Mouse (Mus musculus): ENCODE measurements around the gene Slc22a3. TPM values are rescaled to one million over a fixed set of nuclear protein-coding genes. Genes with fewer than 3 reads are reported as not detected.

Gene Slc22a3
- polyA plus RNA-seq, 1 experiment from 2014 or later = 0.23 TPM

GRCm38 (mm10) chr17:12420886-12421574 lies 86.5 kb downstream of the Slc22a3 start:
- no peaks in the 10 kb centered on the region for H3K9me3 ChIP-seq (ENCODE audit: control insufficient read depth, low read length)
- DNase-seq (ENCODE audit: low spot score, missing footprints) = peak; percentile 87
- no peak overlapping the region for H3K27ac ChIP-seq (ENCODE audit: low read depth, low read length)
- no peak overlapping the region for H3K9ac ChIP-seq (ENCODE audit: low read length)
- H3K36me3 ChIP-seq (ENCODE audit: control insufficient read depth, insufficient read depth, low read length) = no peaks in the 10 kb centered on the region
- no peak overlapping the region for H3K4me2 ChIP-seq
- WGBS = 67% methylated on average over 16 of the region's 16 CpGs
- no peaks in the 10 kb centered on the region for H3K27me3 ChIP-seq (ENCODE audit: control insufficient read depth, insufficient read depth, low read length)
- no peak overlapping the region for H3K4me3 ChIP-seq (ENCODE audit: low read depth, low read length)
- ATAC-seq (ENCODE audit: low FRiP score) = no peak
- H3K4me1 ChIP-seq (ENCODE audit: control insufficient read depth, insufficient read depth, low read length) = no peaks in the 10 kb centered on the region

- H3K9ac ChIP-seq (ENCODE audit: low read length) = no peak overlapping the region
- no peaks in the 10 kb centered on the region for H3K36me3 ChIP-seq (ENCODE audit: control insufficient read depth, insufficient read depth, low read length)
- no peak overlapping the region for H3K4me3 ChIP-seq (ENCODE audit: low read depth, low read length)
- ATAC-seq (ENCODE audit: low FRiP score) = no peak
- no peak overlapping the region for H3K4me2 ChIP-seq
- no peak for DNase-seq (ENCODE audit: low spot score, missing footprints)
- no peaks in the 10 kb centered on the region for H3K27me3 ChIP-seq (ENCODE audit: control insufficient read depth, insufficient read depth, low read length)
- H3K9me3 ChIP-seq (ENCODE audit: control insufficient read depth, low read length) = no peaks in the 10 kb centered on the region
- 82% methylated on average over 19 of the region's 19 CpGs for WGBS
- no peak overlapping the region for H3K27ac ChIP-seq (ENCODE audit: low read depth, low read length)
- H3K4me1 ChIP-seq (ENCODE audit: control insufficient read depth, insufficient read depth, low read length) = no peaks in the 10 kb centered on the region
Measured at GRCm38 (mm10) chr17:12419491-12420079, 87.9 kb downstream of the Slc22a3 start.

GRCm38 (mm10) chr17:12416250-12416895 lies 91.1 kb downstream of the Slc22a3 start:
- Histone ChIP-seq H3K4me1 (ENCODE audit: control insufficient read depth, insufficient read depth, low read length) (no peaks in the 10 kb centered on the region), H3K27ac (ENCODE audit: low read depth, low read length) (no peak overlapping the region), H3K9me3 (ENCODE audit: control insufficient read depth, low read length) (no peaks in the 10 kb centered on the region), H3K27me3 (ENCODE audit: control insufficient read depth, insufficient read depth, low read length) (no peaks in the 10 kb centered on the region), H3K36me3 (ENCODE audit: control insufficient read depth, insufficient read depth, low read length) (no peaks in the 10 kb centered on the region), H3K4me3 (ENCODE audit: low read depth, low read length) (no peak overlapping the region), H3K4me2 (no peak overlapping the region), H3K9ac (ENCODE audit: low read length) (no peak overlapping the region)
- WGBS = 50% methylated on average over 6 of the region's 6 CpGs
- DNase-seq (ENCODE audit: low spot score, missing footprints) (peak; percentile 98), ATAC-seq (ENCODE audit: low FRiP score) (peak; percentile 57; the same call in 1 of the 2 replicates)

- ATAC-seq (ENCODE audit: low FRiP score) (peak; percentile 24; the same call in 1 of the 2 replicates), DNase-seq (ENCODE audit: low spot score, missing footprints) (no peak)
- H3K9ac ChIP-seq (ENCODE audit: low read length) = no peak overlapping the region
- no peak overlapping the region for H3K4me3 ChIP-seq (ENCODE audit: low read depth, low read length)
- H3K4me2 ChIP-seq = no peak overlapping the region
- no peaks in the 10 kb centered on the region for H3K27me3 ChIP-seq (ENCODE audit: control insufficient read depth, insufficient read depth, low read length)
- no peaks in the 10 kb centered on the region for H3K9me3 ChIP-seq (ENCODE audit: control insufficient read depth, low read length)
- H3K4me1 ChIP-seq (ENCODE audit: control insufficient read depth, insufficient read depth, low read length) = no peaks in the 10 kb centered on the region
- no peaks in the 10 kb centered on the region for H3K36me3 ChIP-seq (ENCODE audit: control insufficient read depth, insufficient read depth, low read length)
- WGBS = 76% methylated on average over 5 of the region's 5 CpGs
- H3K27ac ChIP-seq (ENCODE audit: low read depth, low read length) = no peak overlapping the region
Measured at GRCm38 (mm10) chr17:12415741-12416140, 91.8 kb downstream of the Slc22a3 start.

GRCm38 (mm10) chr17:12415031-12415735 lies 92.3 kb downstream of the Slc22a3 start:
- no peaks in the 10 kb centered on the region for H3K27me3 ChIP-seq (ENCODE audit: control insufficient read depth, insufficient read depth, low read length)
- H3K4me2 ChIP-seq = no peak overlapping the region
- H3K9ac ChIP-seq (ENCODE audit: low read length) = no peak overlapping the region
- H3K27ac ChIP-seq (ENCODE audit: low read depth, low read length) = no peak overlapping the region
- H3K9me3 ChIP-seq (ENCODE audit: control insufficient read depth, low read length) = no peaks in the 10 kb centered on the region
- no peaks in the 10 kb centered on the region for H3K4me1 ChIP-seq (ENCODE audit: control insufficient read depth, insufficient read depth, low read length)
- WGBS = 60% methylated on average over 15 of the region's 15 CpGs
- no peaks in the 10 kb centered on the region for H3K36me3 ChIP-seq (ENCODE audit: control insufficient read depth, insufficient read depth, low read length)
- peak; percentile 55; the same call in 1 of the 2 replicates for ATAC-seq (ENCODE audit: low FRiP score)
- DNase-seq (ENCODE audit: low spot score, missing footprints) = no peak
- H3K4me3 ChIP-seq (ENCODE audit: low read depth, low read length) = no peak overlapping the region

GRCm38 (mm10) chr17:12412891-12413237 lies 94.6 kb downstream of the Slc22a3 start:
- Histone ChIP-seq H3K36me3 (ENCODE audit: control insufficient read depth, insufficient read depth, low read length) (no peaks in the 10 kb centered on the region), H3K27me3 (ENCODE audit: control insufficient read depth, insufficient read depth, low read length) (no peaks in the 10 kb centered on the region), H3K9ac (ENCODE audit: low read length) (no peak overlapping the region), H3K4me2 (no peak overlapping the region), H3K27ac (ENCODE audit: low read depth, low read length) (no peak overlapping the region), H3K4me1 (ENCODE audit: control insufficient read depth, insufficient read depth, low read length) (no peaks in the 10 kb centered on the region), H3K4me3 (ENCODE audit: low read depth, low read length) (no peak overlapping the region), H3K9me3 (ENCODE audit: control insufficient read depth, low read length) (no peaks in the 10 kb centered on the region)
- ATAC-seq (ENCODE audit: low FRiP score) (no peak), DNase-seq (ENCODE audit: low spot score, missing footprints) (no peak)
- WGBS = 68% methylated on average over 3 of the region's 3 CpGs

- 77% methylated on average over 10 of the region's 10 CpGs for WGBS
- no peak overlapping the region for H3K4me3 ChIP-seq (ENCODE audit: low read depth, low read length)
- no peaks in the 10 kb centered on the region for H3K4me1 ChIP-seq (ENCODE audit: control insufficient read depth, insufficient read depth, low read length)
- H3K9ac ChIP-seq (ENCODE audit: low read length) = no peak overlapping the region
- H3K27ac ChIP-seq (ENCODE audit: low read depth, low read length) = no peak overlapping the region
- DNase-seq (ENCODE audit: low spot score, missing footprints) (no peak), ATAC-seq (ENCODE audit: low FRiP score) (no peak)
- H3K27me3 ChIP-seq (ENCODE audit: control insufficient read depth, insufficient read depth, low read length) = no peaks in the 10 kb centered on the region
- H3K9me3 ChIP-seq (ENCODE audit: control insufficient read depth, low read length) = no peaks in the 10 kb centered on the region
- no peaks in the 10 kb centered on the region for H3K36me3 ChIP-seq (ENCODE audit: control insufficient read depth, insufficient read depth, low read length)
- no peak overlapping the region for H3K4me2 ChIP-seq
Measured at GRCm38 (mm10) chr17:12412181-12412890, 95.2 kb downstream of the Slc22a3 start.

GRCm38 (mm10) chr17:12409346-12409944 lies 98.1 kb downstream of the Slc22a3 start:
- Histone ChIP-seq H3K27ac (ENCODE audit: low read depth, low read length) (no peak overlapping the region), H3K4me3 (ENCODE audit: low read depth, low read length) (no peak overlapping the region)

More at GRCm38 (mm10) chr17:12409346-12409944, 98.1 kb downstream of the Slc22a3 start:
- Histone ChIP-seq H3K4me1 (ENCODE audit: control insufficient read depth, insufficient read depth, low read length) (no peaks in the 10 kb centered on the region), H3K9me3 (ENCODE audit: control insufficient read depth, low read length) (no peaks in the 10 kb centered on the region), H3K4me2 (no peak overlapping the region), H3K9ac (ENCODE audit: low read length) (no peak overlapping the region), H3K27me3 (ENCODE audit: control insufficient read depth, insufficient read depth, low read length) (no peaks in the 10 kb centered on the region), H3K36me3 (ENCODE audit: control insufficient read depth, insufficient read depth, low read length) (no peaks in the 10 kb centered on the region)
- DNase-seq (ENCODE audit: low spot score, missing footprints) (no peak), ATAC-seq (ENCODE audit: low FRiP score) (no peak)
- WGBS = 87% methylated on average over 11 of the region's 11 CpGs
